24 mouse cellular contexts compared by ENCODE assay signal in genomic region chr3:85780332-85780731, GRCm38 (mm10). TPM values are rescaled to one million over a fixed set of nuclear protein-coding genes. Genes with fewer than 3 reads are reported as not detected.
DNase-seq lines count a peak whose midpoint lies in the region; ATAC-seq and TF ChIP-seq lines count a peak whose summit lies in the region.
"Had no signal": no experiment of that assay in that cellular context is flagged by ENCODE, and none has a peak within 500 bp of the region (broad histone marks: within the 10 kb centered on the region; RNA-seq: fewer than 3 reads in every experiment).

No protein-coding gene starts in this region.

- WGBS in hindbrain, embryonic 13.5 days = 42% methylated on average over 2 of the region's 2 CpGs
- WGBS in hindbrain, postnatal 0 days = 54% methylated on average over 2 of the region's 2 CpGs
- 59% methylated on average over 2 of the region's 2 CpGs for WGBS in forebrain, embryonic 14.5 days
- WGBS in forebrain, embryonic 16.5 days = 47% methylated on average over 2 of the region's 2 CpGs
- 34% methylated on average over 2 of the region's 2 CpGs for WGBS in midbrain, embryonic 15.5 days

- H3K4me3 ChIP-seq in hindbrain, embryonic 13.5 days = no peak overlapping the region
- H3K4me3 ChIP-seq in hindbrain, postnatal 0 days (ENCODE audit: low read length) = no peak overlapping the region
- H3K4me3 ChIP-seq in forebrain, embryonic 14.5 days (ENCODE audit: low read depth, low read length) = no peak overlapping the region
- no peak overlapping the region for H3K4me3 ChIP-seq in forebrain, embryonic 16.5 days (replicated peaks; ENCODE audit: low read length)
- H3K4me3 ChIP-seq in midbrain, embryonic 15.5 days = no peak overlapping the region
- H3K4me3 ChIP-seq: embryonic facial prominence, embryonic 13.5 days; erythroblast, embryonic 14.5 days; heart, embryonic 15.5 days; left cerebral cortex, adult 2 months; neural tube, embryonic 12.5 days had no signal

- H3K9me3 ChIP-seq in hindbrain, embryonic 13.5 days = no peaks in the 10 kb centered on the region
- H3K9me3 ChIP-seq in hindbrain, postnatal 0 days (ENCODE audit: low read length) = no peaks in the 10 kb centered on the region
- H3K9me3 ChIP-seq in forebrain, embryonic 14.5 days (replicated peaks; ENCODE audit: control insufficient read depth, low read length) = no peaks in the 10 kb centered on the region
- no peaks in the 10 kb centered on the region for H3K9me3 ChIP-seq in forebrain, embryonic 16.5 days (ENCODE audit: control insufficient read depth, low read length)
- no peaks in the 10 kb centered on the region for H3K9me3 ChIP-seq in midbrain, embryonic 15.5 days
- H3K9me3 ChIP-seq: embryonic facial prominence, embryonic 13.5 days; heart, embryonic 15.5 days; neural tube, embryonic 12.5 days had no signal

- TF ChIP-seq CTCF in hindbrain, postnatal 0 days (IDR thresholded peaks at IDR 0.05; ENCODE audit: low read depth) = no peak

- peaks cover 5% of the 10 kb centered on the region for H3K4me1 ChIP-seq in hindbrain, embryonic 13.5 days (replicated peaks)
- no peaks in the 10 kb centered on the region for H3K4me1 ChIP-seq in hindbrain, postnatal 0 days (ENCODE audit: insufficient read depth, low read length)
- H3K4me1 ChIP-seq in forebrain, embryonic 14.5 days (ENCODE audit: control insufficient read depth, insufficient read depth, low read length) = no peaks in the 10 kb centered on the region
- H3K4me1 ChIP-seq in forebrain, embryonic 16.5 days (replicated peaks; ENCODE audit: control insufficient read depth, insufficient read depth, low read length) = peaks cover 12% of the 10 kb centered on the region
- H3K4me1 ChIP-seq in midbrain, embryonic 15.5 days = no peaks in the 10 kb centered on the region; the same call in 1 of the 2 replicates
- H3K4me1 ChIP-seq: neural tube, embryonic 12.5 days had no signal

- H3K4me2 ChIP-seq in hindbrain, embryonic 13.5 days = no peak overlapping the region
- no peak overlapping the region for H3K4me2 ChIP-seq in hindbrain, postnatal 0 days (ENCODE audit: low read depth, low read length)
- no peak overlapping the region for H3K4me2 ChIP-seq in forebrain, embryonic 14.5 days (ENCODE audit: low read length)
- H3K4me2 ChIP-seq in forebrain, embryonic 16.5 days (ENCODE audit: low read length) = no peak overlapping the region
- no peak overlapping the region for H3K4me2 ChIP-seq in midbrain, embryonic 15.5 days
- H3K4me2 ChIP-seq: embryonic facial prominence, embryonic 13.5 days; heart, embryonic 15.5 days; lung, embryonic 14.5 days; neural tube, embryonic 12.5 days had no signal

- peak; percentile 59 for ATAC-seq in hindbrain, embryonic 13.5 days (ENCODE audit: low FRiP score)
- ATAC-seq in hindbrain, postnatal 0 days = no peak
- peak; percentile 15; the same call in 1 of the 2 replicates for ATAC-seq in forebrain, embryonic 14.5 days
- peak; percentile 45 for ATAC-seq in forebrain, embryonic 16.5 days
- ATAC-seq in midbrain, embryonic 15.5 days (replicated peaks) = peak; percentile 66; the same call in 1 of the 2 replicates
- ATAC-seq: inflammation-experienced regulatory T-cells, adult 6 months had no signal

- H3K27ac ChIP-seq in hindbrain, embryonic 13.5 days = no peak overlapping the region
- no peak overlapping the region for H3K27ac ChIP-seq in hindbrain, postnatal 0 days
- H3K27ac ChIP-seq in forebrain, embryonic 14.5 days (ENCODE audit: low read depth, low read length) = no peak overlapping the region
- no peak overlapping the region; the same call in 1 of the 2 replicates for H3K27ac ChIP-seq in forebrain, embryonic 16.5 days (ENCODE audit: low read length)
- H3K27ac ChIP-seq in midbrain, embryonic 15.5 days = no peak overlapping the region
- H3K27ac ChIP-seq: embryonic facial prominence, embryonic 13.5 days; heart, embryonic 15.5 days; kidney, postnatal 0 days; left cerebral cortex, adult 2 months; liver, embryonic 14.5 days; neural tube, embryonic 12.5 days had no signal

- H3K36me3 ChIP-seq in hindbrain, embryonic 13.5 days = no peaks in the 10 kb centered on the region
- H3K36me3 ChIP-seq in hindbrain, postnatal 0 days (ENCODE audit: insufficient read depth, low read length) = no peaks in the 10 kb centered on the region
- H3K36me3 ChIP-seq in forebrain, embryonic 14.5 days (ENCODE audit: control insufficient read depth, insufficient read depth, low read length) = no peaks in the 10 kb centered on the region
- H3K36me3 ChIP-seq in forebrain, embryonic 16.5 days (ENCODE audit: control insufficient read depth, insufficient read depth) = no peaks in the 10 kb centered on the region
- no peaks in the 10 kb centered on the region for H3K36me3 ChIP-seq in midbrain, embryonic 15.5 days (replicated peaks)
- H3K36me3 ChIP-seq: embryonic facial prominence, embryonic 13.5 days; heart, embryonic 15.5 days; neural tube, embryonic 12.5 days had no signal

- DNase-seq in hindbrain, postnatal 0 days (ENCODE audit: low spot score) = no peak
- DNase-seq in forebrain, embryonic 14.5 days (ENCODE audit: low spot score) = no peak
- DNase-seq in frontal cortex, adult 2 months (ENCODE audit: extremely low spot score in 1 of 2, low spot score in 1 of 2) = no peak
- no peak for DNase-seq in cerebellum, postnatal 10 days
- DNase-seq: adrenal gland, adult 2 months; cerebellum, adult 11-12 months; embryo, embryonic 11 days; kidney, adult 18-20 months; lung, embryonic 14.5 days; thymus, adult 2 months; thymus, postnatal 4 days had no signal

- H3K9ac ChIP-seq in hindbrain, embryonic 13.5 days = no peak overlapping the region
- H3K9ac ChIP-seq in hindbrain, postnatal 0 days (replicated peaks; ENCODE audit: low read length) = no peak overlapping the region
- H3K9ac ChIP-seq in forebrain, embryonic 14.5 days (ENCODE audit: low read length) = no peak overlapping the region
- H3K9ac ChIP-seq in forebrain, embryonic 16.5 days (replicated peaks; ENCODE audit: low read depth, low read length) = no peak overlapping the region
- no peak overlapping the region for H3K9ac ChIP-seq in midbrain, embryonic 15.5 days
- H3K9ac ChIP-seq: embryonic facial prominence, embryonic 13.5 days; heart, embryonic 15.5 days; liver, embryonic 14.5 days; lung, embryonic 14.5 days; neural tube, embryonic 12.5 days had no signal

- H3K27me3 ChIP-seq in hindbrain, embryonic 13.5 days = no peaks in the 10 kb centered on the region
- H3K27me3 ChIP-seq in hindbrain, postnatal 0 days (ENCODE audit: insufficient read depth, low read length) = no peaks in the 10 kb centered on the region
- no peaks in the 10 kb centered on the region for H3K27me3 ChIP-seq in forebrain, embryonic 14.5 days (replicated peaks; ENCODE audit: control insufficient read depth, insufficient read depth, low read length)
- no peaks in the 10 kb centered on the region for H3K27me3 ChIP-seq in forebrain, embryonic 16.5 days (replicated peaks; ENCODE audit: control insufficient read depth, insufficient read depth, low read length)
- H3K27me3 ChIP-seq in midbrain, embryonic 15.5 days (replicated peaks) = no peaks in the 10 kb centered on the region
- H3K27me3 ChIP-seq: embryonic facial prominence, embryonic 13.5 days; heart, embryonic 15.5 days; neural tube, embryonic 12.5 days had no signal

RNA-seq across cellular contexts. Expression of gene Fam160a1, which starts 36.8 kb away (rescaled TPM):
- polyA plus RNA-seq in hindbrain, embryonic 13.5 days (2015; fragmentation: Nextera tagmentation; extraction: Ambion mirVana) = 0.19 and 0.34 TPM in 2 replicates
- total RNA-seq in hindbrain, postnatal 0 days (2014; rRNA removed) = 1.2 and 1.8 TPM in 2 replicates
- 0.45 and 0.48 TPM in 2 replicates for polyA plus RNA-seq in hindbrain, postnatal 0 days (2015; fragmentation: Nextera tagmentation; extraction: Ambion mirVana)
- 0.51 and 0.99 TPM in 2 replicates for polyA plus RNA-seq in forebrain, embryonic 14.5 days (2014; fragmentation: Nextera tagmentation; extraction: Ambion mirVana)
- 1.4 and 1.7 TPM in 2 replicates for polyA plus RNA-seq in forebrain, embryonic 16.5 days (2015; fragmentation: Nextera tagmentation; extraction: Ambion mirVana)
- polyA plus RNA-seq in midbrain, embryonic 15.5 days (2015; fragmentation: Nextera tagmentation; extraction: Ambion mirVana) = 0.21 and 0.45 TPM in 2 replicates
- 1.4 and 1.6 TPM in 2 replicates for polyA plus RNA-seq in frontal cortex, adult 2 months (2012; rRNA removed)
- total RNA-seq: megakaryocyte, adult 5-6 weeks; MEL had no signal
